Mouse (Mus musculus) cerebellum, postnatal 36 days (tissue): ENCODE results near the gene Nek7.
A peak's percentile ranks its signal among the peaks of the same experiment; 100 is the strongest.

Source experiments
- DNase-seq, 2 experiments: peaks; one replicate each; pipeline ENCODE4 v3.0.0; 2021 to 2022; ENCODE audit warnings: mixed read lengths in 2 of 2

The Nek7 gene

DNA sequence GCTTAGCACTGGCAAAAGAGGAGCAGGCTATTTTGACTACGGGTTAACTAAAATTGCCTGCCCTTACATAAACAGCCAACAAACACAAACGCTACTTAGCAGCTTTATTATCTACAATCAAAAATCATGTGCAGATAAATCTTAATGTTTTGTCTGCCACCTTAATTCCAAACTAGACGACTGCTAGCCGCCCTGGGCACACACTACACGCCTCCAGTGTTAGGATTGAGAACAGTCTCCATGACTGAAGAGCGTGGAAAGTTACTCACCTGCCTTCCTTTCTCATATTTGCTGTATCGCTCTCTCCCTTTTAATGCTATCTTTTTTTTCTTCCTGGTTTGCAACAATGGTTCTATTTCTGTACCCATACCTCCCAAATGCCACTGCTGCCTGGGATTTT, 12.1 kb downstream of the Nek7 start:
- DNase-seq = no peak

DNA sequence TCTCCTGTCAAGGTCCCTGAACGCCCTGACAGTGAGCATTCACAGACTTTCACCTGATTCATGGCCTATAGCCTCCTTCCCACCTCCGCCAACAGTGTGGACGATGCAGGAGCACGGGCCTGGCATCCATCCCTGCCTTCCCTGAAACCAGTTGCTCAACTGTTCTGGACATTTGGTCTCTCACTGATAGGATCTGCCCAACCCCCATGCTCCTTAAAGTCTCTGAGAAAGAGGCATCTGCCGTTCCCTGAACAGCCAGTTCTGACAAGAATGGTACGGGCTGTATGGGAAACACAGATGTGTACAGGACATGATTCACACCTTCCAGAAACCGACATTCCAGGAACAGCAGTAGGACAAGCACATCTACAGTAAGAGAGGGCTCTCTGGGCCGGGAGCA, 13.2 kb downstream of the Nek7 start:
- no peak for DNase-seq

DNA sequence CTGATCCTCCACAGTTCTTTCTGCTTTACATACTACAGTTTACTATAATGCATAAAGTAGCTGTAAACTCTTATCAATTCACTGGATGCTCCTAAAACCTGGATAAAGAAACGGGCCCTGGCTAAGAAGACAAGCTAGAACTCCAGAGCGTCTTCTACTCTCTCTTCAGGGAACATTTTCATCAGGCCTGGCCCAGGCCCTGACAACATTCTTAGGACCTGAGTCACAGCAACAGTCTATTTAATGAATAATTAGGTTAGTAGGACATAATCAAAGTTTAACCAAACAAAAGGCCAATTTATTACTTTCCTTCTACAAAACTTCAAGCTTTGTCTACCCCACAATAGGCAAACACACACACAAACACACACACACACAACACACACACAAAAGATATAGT, 15.2 kb downstream of the Nek7 start:
- DNase-seq = no peak

DNA sequence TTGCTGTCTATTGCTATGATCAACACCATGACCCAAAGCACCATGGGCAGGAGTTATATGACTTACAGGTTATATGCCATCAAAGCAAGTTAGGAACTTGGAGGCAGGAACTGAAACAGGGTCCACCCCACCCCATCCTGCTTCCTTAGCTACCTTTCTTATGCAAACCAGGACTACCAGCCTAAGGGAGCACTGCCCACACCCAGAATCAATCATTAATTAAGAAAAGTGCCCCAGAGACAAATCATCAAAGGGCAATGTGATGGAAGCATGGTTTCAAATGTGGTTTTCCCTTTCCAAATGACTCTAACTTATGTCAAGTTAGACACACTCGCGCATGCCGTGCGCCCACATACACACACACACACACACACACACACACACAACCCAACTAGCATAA, 16.0 kb downstream of the Nek7 start:
- no peak for DNase-seq

DNA sequence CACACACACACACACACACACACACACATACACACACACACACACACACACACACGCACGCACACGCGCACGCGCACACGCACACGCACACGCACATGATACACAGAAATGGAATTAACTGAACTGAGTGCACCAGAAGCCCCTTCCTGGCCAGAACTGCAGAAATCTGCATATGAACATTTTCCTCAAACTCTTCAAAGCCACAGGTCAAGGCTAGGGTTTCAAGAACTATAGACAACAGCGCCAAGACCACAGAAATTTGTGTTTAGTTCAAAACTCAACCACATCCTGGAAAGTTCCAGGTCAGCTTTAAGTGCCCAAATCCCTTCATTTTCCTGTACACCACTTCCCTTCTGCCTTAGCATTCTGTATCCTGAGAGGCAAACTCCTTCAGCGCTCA, 21.9 kb downstream of the Nek7 start:
- DNase-seq = no peak

DNA sequence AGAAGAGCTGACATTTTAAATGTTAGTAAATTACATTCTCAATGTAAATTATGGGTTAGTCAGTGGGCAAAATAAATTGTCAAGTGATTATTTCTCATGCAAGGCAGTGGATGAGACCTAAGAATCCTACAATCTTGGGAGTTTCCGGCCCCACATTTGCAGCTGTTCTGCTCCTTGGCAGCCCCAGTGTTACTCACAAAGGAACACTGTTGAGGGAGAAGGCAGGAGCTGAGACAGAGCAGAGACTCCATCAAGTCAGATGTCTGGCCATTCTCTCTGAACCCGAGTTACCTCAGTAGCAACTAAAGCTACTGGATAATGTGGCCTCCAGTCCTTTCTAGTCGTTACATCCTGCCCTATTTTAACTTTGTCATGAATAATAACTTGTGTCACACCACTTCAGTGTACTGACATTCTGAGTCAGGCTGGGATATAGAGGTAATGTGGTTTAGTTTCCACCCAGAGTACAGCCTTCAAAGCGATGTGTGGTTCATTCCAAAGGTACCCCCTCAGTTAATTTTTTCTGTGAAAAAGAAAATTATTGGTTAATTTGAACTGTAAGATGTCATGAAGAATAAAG, 23.7 kb downstream of the Nek7 start:
- no peak for DNase-seq

DNA sequence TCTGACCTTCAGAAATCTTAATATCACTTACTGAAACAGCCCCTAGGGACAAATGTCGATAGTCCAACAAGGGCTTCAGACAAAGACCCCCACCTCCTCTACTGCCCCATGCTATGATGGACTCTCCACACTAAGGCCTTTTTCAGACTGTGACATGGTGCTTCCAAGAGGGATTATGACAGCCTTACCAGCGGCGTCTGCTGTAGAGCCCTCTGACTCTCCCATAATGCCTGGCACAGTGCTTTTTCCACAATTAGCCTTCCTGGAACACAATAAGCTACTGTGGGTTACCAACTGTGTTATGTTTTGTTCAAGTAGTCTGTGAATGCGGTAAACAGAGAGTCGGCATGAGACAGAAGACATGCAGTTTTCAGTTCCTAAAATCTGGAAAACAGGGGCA, 25.0 kb downstream of the Nek7 start:
- no peak for DNase-seq

DNA sequence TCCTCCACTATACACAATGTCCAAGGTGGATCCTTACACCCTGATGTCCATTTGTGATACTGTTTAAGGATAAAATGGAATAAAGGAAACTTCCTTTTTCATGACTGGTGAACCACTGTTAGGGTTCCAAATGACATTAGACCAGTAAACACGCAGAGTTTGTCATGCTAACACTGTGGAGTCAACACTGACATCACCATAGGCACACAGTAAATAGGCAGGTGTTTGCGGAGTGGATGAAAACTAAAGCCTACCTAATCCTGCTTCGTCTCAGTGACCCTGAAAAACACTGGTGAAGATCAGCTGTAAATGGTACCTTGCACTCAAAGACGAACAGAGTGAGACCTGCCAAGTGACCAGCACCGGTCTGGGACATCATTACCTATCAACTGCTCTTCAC, 26.0 kb downstream of the Nek7 start:
- no peak for DNase-seq

DNA sequence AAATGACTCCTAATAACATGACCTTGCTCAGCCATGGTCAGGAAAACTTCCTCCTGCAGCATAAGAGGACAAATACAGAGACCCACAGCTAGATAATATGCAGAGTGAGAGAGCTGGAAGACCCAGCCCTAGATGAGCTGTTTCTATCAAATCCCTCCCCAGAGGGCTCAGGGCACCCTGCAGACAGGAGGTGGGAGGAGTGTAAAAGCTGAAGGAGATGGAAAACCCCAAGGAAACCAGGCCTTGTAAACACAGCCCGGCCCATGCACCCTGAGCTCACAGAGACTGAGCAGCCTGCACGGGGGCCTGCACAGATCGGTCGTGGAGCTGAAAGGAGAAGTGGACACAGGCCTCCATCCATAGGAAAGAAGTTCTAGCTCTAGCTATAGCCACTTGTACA, 27.5 kb downstream of the Nek7 start:
- no peak for DNase-seq

DNA sequence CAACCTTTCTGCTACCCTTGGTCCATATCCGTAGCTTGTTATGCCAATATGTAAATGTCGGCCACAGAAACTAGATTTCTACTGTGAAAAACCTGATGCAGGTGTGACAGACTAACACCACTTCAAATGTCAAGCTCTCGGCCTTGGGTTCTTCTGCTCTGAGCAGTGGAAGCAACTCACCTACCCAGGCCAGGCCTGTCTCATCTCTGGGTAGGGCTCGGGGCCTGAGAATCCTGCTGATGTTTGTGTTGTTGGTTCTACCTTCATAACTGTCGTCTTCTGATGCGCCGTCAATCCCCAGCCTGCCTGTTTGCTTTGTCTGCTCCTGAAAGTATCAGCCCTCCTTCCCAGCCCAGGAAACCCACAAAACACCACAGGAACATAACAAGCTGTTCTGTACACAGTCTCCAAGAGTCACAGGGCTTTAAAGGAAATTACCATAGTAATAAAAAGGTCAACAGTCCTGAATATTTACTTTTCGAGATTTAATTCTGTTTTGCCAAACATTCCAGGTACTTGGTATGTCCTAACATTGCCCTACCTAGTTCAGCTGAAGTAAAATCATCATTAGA, 29.4 kb downstream of the Nek7 start:
- no peak for DNase-seq

DNA sequence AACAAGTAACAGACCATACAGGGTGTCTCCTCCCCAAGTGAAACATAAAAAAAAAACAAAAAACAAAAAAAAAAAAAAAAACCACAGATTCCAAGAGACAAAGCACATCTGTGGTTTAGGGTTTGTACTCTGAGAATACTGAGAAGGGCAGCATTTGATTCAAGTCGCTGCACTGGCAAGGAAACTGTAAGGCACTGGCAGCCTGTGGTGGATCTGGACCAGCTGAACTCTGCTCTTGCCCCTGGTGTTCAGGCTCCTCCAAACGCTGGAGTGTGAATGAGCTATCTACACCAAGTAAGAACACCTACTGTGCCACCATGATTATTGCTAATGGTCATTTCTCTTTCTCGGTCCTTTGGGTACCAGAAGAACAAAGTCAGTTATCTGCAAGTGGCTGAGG, 30.8 kb downstream of the Nek7 start:
- DNase-seq = no peak

DNA sequence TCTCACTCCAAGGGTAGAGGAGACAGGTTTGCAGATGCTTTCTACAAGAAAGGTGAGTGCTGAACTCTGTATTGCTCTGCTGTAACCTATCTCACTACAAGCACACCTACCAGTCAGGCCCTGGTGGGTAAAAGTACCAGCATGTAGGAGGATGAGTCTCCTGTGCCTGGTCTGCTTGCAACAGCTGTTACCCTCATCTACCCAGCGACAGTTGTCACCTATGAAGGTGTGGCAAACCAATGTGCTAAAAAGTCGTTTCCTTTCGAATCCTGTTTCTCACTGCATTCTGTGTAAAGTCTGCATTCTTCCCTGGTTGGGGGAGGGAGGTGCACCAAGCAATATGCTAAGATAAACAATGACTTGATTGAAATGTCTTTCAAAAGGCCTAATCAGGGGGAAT, 32.1 kb downstream of the Nek7 start:
- no peak for DNase-seq

DNA sequence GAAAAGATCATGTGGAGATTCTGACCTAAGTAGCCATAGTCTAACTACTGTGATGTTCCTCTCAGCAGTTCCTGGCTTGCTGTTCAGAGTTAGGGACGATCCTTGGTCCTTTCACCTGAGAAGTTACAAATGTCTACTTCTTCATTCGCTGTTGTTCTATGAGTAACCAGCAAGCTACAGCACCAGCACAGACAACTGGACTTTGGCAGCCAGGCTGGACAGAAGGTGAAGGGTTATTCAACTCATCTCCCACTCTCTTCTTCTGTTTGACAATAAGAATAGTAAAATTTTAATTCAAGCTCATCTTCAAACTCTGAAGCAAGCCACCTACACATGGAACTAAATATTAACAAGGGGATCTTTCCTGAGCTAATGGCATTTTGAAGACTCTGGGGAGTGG, 33.0 kb downstream of the Nek7 start:
- DNase-seq = no peak

DNA sequence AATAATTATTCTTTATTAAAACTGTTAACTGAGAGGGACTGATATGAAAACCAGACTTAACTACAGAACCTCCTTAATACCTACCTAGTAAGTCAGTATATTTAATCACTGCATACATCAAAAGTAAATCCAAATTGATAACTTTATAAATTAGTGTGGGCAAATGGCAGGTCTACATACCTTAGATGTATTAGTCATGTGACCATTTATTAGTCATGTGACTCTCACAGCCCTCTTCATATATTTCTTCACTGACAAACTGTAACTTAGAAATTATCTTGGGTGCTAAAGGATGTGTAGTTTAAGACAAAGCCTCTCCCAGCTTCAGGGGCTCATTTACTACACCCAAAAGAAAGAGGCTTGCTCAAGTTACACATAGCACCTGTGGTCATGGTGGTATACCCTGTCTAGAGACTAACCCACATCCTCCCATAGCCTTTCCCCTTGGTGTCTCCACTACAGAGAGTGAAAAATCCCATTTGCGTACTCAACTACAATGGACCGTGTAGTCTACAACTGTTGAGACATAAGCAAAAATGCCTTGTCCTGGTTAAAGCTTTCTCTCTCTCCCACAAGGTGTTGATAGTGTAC, 35.4 kb downstream of the Nek7 start:
- DNase-seq = no peak

DNA sequence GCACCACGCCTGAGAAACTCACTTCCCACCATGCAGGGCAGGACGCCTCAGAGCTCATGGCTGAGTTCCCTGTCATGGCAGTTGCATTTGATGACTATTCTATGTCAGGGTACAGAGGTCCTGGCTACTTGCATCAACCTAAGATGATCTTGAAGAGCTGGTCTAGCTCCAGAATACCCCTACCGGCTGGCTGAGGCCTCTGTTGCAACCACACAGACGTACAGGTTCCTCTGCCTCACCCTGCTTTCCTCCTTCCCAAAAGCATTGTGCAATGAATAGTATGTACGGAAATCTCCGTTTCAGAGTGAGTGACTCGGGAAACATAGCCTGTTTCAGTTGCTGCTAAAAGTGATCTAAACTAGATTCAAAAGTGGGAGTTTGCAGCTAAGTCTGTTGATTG, 37.7 kb downstream of the Nek7 start:
- no peak for DNase-seq

DNA sequence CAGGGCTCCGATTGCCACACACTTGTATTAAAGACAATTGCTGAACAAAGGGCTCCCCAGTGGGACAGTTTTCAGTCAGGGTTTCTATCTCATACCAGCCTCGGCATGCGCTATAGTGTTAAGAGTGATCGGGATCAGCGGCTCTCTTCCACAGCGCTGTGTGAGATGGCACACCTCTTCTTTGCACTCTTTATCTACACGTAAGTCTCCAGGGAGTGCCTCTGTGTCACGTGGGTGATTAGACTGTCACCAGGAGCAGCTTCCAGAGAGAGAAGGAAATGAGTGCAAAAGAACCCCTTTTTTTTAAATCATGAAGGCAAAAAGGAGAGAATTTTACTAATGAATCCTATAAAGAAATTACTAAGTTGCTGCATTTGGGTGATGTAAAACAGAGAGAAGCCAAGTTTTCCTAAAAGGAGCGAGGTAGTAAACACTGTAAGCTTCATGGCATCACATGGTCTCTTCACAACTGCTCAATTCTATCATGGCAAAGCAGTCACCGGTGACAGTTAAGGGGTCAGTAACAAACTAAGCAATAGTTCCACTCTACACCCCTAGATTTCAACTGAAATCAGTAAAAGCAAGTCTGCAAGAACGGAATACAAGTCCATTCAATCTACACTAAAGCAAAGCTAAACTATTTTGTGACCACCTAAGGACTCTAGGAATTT, 40.0 kb downstream of the Nek7 start:
- DNase-seq = no peak

DNA sequence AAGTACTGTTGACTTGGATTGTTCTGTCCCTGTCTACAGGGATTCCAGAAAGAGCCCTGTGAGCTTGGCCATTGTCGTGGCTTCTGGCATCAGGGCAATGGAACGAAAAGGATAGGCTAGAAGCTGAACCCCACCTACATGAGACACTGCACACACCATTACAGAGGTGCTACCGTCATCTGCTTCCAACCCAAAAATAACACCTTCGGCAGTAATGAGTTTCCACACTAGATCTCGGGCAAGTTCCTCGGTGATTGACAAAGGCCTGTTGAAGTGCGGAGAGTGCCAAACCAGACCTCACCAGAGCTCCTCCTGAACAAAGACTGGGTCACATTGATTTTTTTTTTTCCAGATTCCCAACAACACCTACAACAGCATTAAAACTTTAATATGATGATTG, 40.7 kb downstream of the Nek7 start:
- DNase-seq = no peak

DNA sequence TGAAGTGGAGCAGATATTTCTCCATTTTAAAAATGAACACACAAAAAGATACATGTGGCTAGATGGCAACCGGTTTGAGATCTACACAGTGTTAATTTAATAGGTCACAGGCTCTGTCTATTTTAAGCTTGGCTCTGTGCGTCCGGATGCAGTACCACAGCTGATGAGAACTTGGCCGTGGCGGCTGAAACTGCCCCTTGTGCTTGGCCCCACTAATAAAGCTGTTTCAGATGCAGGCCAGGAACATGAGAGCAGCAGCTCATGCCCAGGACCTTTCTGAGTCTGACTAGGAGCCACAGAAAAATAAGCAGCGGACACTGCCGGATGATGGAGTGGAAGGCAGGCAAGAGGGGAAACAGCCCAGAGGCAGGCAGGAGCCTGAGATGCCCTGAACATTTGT, 43.1 kb downstream of the Nek7 start:
- peak in 1 of 2 experiments; percentile 7 for DNase-seq

DNA sequence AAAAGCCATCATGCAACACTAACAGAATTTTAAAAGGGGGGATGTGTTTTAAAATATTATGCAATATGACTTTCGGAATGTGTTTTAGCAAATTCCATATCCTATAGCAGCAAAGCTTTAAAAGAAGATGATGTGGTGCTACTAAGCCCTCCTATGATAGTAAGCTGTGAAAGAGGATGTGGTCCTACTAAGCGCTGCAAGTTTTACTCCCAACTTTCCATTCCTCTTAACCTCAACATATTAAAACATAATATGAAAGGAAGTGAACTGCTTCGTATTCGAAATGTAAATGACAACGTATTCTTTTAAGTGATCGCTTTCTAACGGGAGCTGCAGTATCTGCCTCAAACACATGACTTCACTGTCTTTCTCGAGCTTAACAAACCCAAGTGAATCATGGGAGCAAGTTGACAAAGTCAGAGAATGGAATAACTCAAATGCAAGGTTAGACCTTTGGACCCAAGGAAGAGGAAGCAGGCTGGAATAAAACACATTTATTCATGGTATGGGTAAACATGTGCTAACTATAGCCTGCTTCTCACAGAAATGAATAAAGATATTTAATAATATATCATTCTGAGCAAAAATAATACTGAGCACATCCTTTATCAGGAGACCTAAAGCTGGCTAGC, 43.8 kb downstream of the Nek7 start:
- DNase-seq = no peak

DNA sequence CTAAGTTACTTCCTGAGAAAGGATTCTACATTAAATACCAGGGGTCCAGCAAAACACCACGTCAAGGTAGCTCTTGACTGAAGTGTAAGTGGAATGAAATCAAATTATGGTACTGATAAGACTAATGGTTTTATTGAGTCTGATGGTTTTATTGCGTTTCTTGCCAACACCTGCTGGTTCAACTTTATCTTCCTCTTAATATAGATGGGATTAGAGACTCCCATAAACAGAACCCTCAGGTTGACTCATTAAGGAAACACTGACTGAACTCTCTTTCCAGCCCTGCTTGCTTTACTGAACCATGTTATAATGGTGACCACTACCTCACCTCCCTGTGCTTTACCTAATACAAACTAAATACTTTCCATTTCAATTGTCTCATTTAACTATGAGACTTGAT, 44.3 kb downstream of the Nek7 start:
- DNase-seq = no peak

DNA sequence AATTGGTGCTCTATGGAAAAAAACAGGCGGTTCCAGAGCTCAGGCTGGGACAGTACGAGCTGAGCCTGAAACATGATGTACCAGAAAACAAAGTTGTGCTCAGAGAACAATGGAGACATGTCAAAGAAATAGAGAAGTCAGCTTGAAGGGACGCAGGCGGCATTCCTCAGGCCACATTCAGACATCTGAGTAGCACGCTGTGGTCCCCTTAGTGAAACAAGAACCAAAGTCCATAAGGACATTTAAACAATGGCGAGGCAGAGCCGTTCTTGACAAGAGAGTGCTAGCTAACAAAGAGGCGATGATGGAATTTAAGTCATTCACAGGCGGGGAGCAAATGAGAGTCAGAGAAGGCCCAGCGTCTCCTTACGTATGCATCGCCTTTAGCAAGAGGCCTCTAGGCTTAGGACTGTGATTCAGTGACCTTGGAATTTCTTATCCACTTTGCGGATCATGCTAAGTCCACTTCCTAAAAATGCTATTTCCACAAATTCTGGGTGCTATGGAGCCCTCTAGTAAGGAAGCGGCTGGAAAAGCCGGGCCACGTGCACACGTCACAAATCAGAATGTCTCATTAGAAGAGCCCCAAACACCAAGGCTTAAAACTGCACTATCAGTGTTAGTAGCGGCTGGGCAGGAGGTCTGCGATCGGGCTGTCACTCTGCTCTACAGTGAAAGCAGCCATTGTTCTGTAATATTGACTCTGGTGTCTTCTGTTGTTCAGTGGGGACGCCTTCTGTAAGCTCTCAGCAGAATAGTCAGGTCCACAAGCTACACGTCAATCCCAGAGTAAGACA, 48.2 kb downstream of the Nek7 start:
- DNase-seq = no peak

DNA sequence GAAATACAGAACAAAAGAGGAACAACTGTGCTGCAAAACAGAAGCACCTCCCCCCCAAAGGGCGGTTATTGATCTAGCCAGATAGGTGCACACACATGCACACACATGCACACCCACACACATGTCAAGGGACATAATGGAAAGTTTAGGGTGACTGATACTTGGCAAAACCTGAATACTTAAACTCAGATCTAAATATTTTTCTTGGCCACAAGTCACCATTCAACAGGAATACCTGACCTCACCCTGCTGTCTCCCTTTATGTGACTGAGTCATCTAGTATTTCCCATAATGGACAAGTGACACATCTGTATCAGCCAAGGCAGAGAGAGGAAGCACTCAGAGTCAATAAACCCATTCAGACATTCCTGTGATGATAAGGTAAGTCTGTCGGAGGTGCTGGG, 48.9 kb downstream of the Nek7 start:
- DNase-seq = no peak
